Comparison of ENCODE assay signal across 8 mouse cellular contexts in the genomic region with DNA sequence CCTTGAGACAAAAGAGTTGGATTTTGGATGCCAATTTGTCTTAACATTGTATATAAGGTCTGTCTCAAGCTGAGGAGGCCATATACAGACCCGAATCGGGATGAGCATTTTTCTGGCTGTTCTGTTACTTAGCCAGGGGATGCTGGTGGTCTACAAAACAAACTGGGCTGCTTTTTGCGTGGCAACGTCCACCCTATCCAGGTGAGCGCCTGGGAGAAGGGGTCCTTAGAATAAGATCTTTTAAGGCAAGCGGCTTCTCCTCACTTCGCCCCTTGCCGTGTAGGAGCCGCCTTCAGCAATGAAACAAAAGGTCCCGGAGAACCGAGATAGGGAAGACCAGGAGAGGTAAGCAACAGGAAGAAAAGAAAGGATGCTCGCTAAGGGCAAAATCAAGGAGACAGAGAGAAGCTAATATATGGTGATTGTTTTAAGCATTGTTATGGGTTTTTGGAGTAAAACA.
DNase-seq lines count a peak whose midpoint lies in the region; ATAC-seq and TF ChIP-seq lines count a peak whose summit lies in the region.

No protein-coding gene starts in this region.

- ATAC-seq in embryonic facial prominence, embryonic 13.5 days (ENCODE audit: insufficient number of reproducible peaks, insufficient read depth, low FRiP score, low TSS enrichment, low read depth): no peak
- no peak for ATAC-seq in hindbrain, embryonic 15.5 days (ENCODE audit: low FRiP score, low read depth)
- ATAC-seq in midbrain, embryonic 13.5 days: peak; percentile 77; the same call in 1 of the 2 replicates
- ATAC-seq in megakaryocyte, adult 5-6 weeks (ENCODE audit: poor library complexity, severe bottlenecking): no peak

- no peaks in the 10 kb centered on the region for H3K36me3 ChIP-seq in embryonic facial prominence, embryonic 13.5 days
- H3K36me3 ChIP-seq in hindbrain, embryonic 15.5 days: no peaks in the 10 kb centered on the region
- no peaks in the 10 kb centered on the region for H3K36me3 ChIP-seq in midbrain, embryonic 13.5 days

- no peaks in the 10 kb centered on the region for H3K4me1 ChIP-seq in cortical plate, adult 2 months (ENCODE audit: control insufficient read depth, insufficient read depth, low read length)
- H3K4me1 ChIP-seq in embryonic facial prominence, embryonic 13.5 days: 0 out of 2 replicates have a peak, but pooled peaks cover 3% of the 10 kb centered on the region
- peaks cover 15% of the 10 kb centered on the region for H3K4me1 ChIP-seq in hindbrain, embryonic 15.5 days (replicated peaks)
- H3K4me1 ChIP-seq in midbrain, embryonic 13.5 days (replicated peaks): peaks cover 23% of the 10 kb centered on the region

- no peak for TF ChIP-seq POLR2A in cortical plate, adult 2 months (IDR thresholded peaks at IDR 0.05; ENCODE audit: extremely low read depth, insufficient read depth, low read length)

- peak overlapping the region; percentile 17; the same call in 1 of the 2 replicates for H3K4me3 ChIP-seq in cortical plate, adult 2 months (ENCODE audit: insufficient read depth, low read length)
- peak overlapping the region; percentile 24 for H3K4me3 ChIP-seq in embryonic facial prominence, embryonic 13.5 days
- peak overlapping the region; percentile 30 for H3K4me3 ChIP-seq in hindbrain, embryonic 15.5 days
- H3K4me3 ChIP-seq in midbrain, embryonic 13.5 days (replicated peaks): peak overlapping the region; percentile 31

- DNase-seq in spleen, postnatal 4 days (ENCODE audit: low spot score in 2 of 2): no peak
- no peak for DNase-seq in kidney, adult 8-10 months
- DNase-seq in right cerebral cortex, adult 18-20 months: no peak

- H3K27me3 ChIP-seq in embryonic facial prominence, embryonic 13.5 days: peaks cover 14% of the 10 kb centered on the region
- no peaks in the 10 kb centered on the region for H3K27me3 ChIP-seq in hindbrain, embryonic 15.5 days
- H3K27me3 ChIP-seq in midbrain, embryonic 13.5 days: 0 out of 2 replicates have a peak, but pooled peaks cover 4% of the 10 kb centered on the region

- peak overlapping the region; percentile 36; the same call in 1 of the 2 replicates for H3K9ac ChIP-seq in embryonic facial prominence, embryonic 13.5 days
- H3K9ac ChIP-seq in hindbrain, embryonic 15.5 days: peak overlapping the region; percentile 46
- peak overlapping the region; percentile 60 for H3K9ac ChIP-seq in midbrain, embryonic 13.5 days (replicated peaks)

- 11% methylated on average over 12 of the region's 12 CpGs for WGBS in embryonic facial prominence, embryonic 13.5 days
- WGBS in hindbrain, embryonic 15.5 days: 5% methylated on average over 12 of the region's 12 CpGs
- WGBS in midbrain, embryonic 13.5 days: 7% methylated on average over 12 of the region's 12 CpGs

- TF ChIP-seq CTCF in cortical plate, adult 2 months (IDR thresholded peaks at IDR 0.05; ENCODE audit: extremely low read depth, insufficient read depth, low read length): no peak

- H3K27ac ChIP-seq in cortical plate, adult 2 months (ENCODE audit: insufficient read depth, low read length): no peak overlapping the region
- H3K27ac ChIP-seq in embryonic facial prominence, embryonic 13.5 days: no peak overlapping the region
- H3K27ac ChIP-seq in hindbrain, embryonic 15.5 days (replicated peaks): peak overlapping the region; percentile 82
- peak overlapping the region; percentile 91 for H3K27ac ChIP-seq in midbrain, embryonic 13.5 days

- H3K4me2 ChIP-seq in embryonic facial prominence, embryonic 13.5 days: peak overlapping the region; percentile 57
- peak overlapping the region; percentile 59 for H3K4me2 ChIP-seq in hindbrain, embryonic 15.5 days
- peak overlapping the region; percentile 58 for H3K4me2 ChIP-seq in midbrain, embryonic 13.5 days (replicated peaks)

- no peaks in the 10 kb centered on the region for H3K9me3 ChIP-seq in embryonic facial prominence, embryonic 13.5 days
- no peaks in the 10 kb centered on the region for H3K9me3 ChIP-seq in hindbrain, embryonic 15.5 days
- H3K9me3 ChIP-seq in midbrain, embryonic 13.5 days: no peaks in the 10 kb centered on the region

Comparison
In these comparisons a context has a peak if more than half of its experiments do, and no peak if none do; other contexts are left out.
1. H3K27ac ChIP-seq: peak in hindbrain, embryonic 15.5 days (single experiment) and midbrain, embryonic 13.5 days (single experiment); none in cortical plate, adult 2 months (single experiment) and embryonic facial prominence, embryonic 13.5 days (single experiment).
2. Peak in every context shown above with its lines, with median percentiles within 50 percentile points of each other: H3K4me3 ChIP-seq, H3K4me2 ChIP-seq and H3K9ac ChIP-seq.